Mouse (Mus musculus) cerebral cortex, adult 2 months (tissue): Measurements from ENCODE around the gene Trp53i13.

ENCODE experiments used
- WGBS: fragments of 180-500 bp; shearing (Covaris S2); methylation state at CpG from one replicate; pipeline ENCODE4 v1.1.7; 2018; 5-methylcytosine and 5-hydroxymethylcytosine counted together

The Trp53i13 gene

GRCm38 (mm10) chr11:77508068-77509021, 7.4 kb downstream of the Trp53i13 start:
- 23% methylated on average over 49 of the region's 49 CpGs for WGBS

GRCm38 (mm10) chr11:77507426-77507825, 8.4 kb downstream of the Trp53i13 start:
- WGBS, result 65% methylated on average over 4 of the region's 4 CpGs

GRCm38 (mm10) chr11:77506941-77507340, 8.8 kb downstream of the Trp53i13 start:
- 81% methylated on average over 6 of the region's 6 CpGs for WGBS

GRCm38 (mm10) chr11:77506273-77506672, 9.5 kb downstream of the Trp53i13 start:
- 82% methylated on average over 14 of the region's 14 CpGs for WGBS

- 91% methylated on average over 22 of the region's 22 CpGs for WGBS
These were observed 10.3 kb downstream of the Trp53i13 start for GRCm38 (mm10) chr11:77505291-77505980.

GRCm38 (mm10) chr11:77504377-77504776, 11.4 kb downstream of the Trp53i13 start:
- 92% methylated on average over 19 of the region's 19 CpGs for WGBS

GRCm38 (mm10) chr11:77503511-77503910, 12.3 kb downstream of the Trp53i13 start:
- WGBS, result 35% methylated on average over 3 of the region's 3 CpGs

- 69% methylated on average over 6 of the region's 6 CpGs for WGBS
These were observed 13.3 kb downstream of the Trp53i13 start for GRCm38 (mm10) chr11:77502481-77502880.

- 88% methylated on average over 4 of the region's 4 CpGs for WGBS
These were observed 13.8 kb downstream of the Trp53i13 start for GRCm38 (mm10) chr11:77501971-77502370.

GRCm38 (mm10) chr11:77501392-77501791, 14.4 kb downstream of the Trp53i13 start:
- WGBS, result 15% methylated on average over 5 of the region's 5 CpGs

GRCm38 (mm10) chr11:77500361-77501325, 15.1 kb downstream of the Trp53i13 start:
- WGBS, result 46% methylated on average over 17 of the region's 17 CpGs

GRCm38 (mm10) chr11:77499354-77499753, 16.4 kb downstream of the Trp53i13 start:
- WGBS, result 57% methylated on average over 7 of the region's 7 CpGs

- 62% methylated on average over 12 of the region's 12 CpGs for WGBS
These were observed 17.3 kb downstream of the Trp53i13 start for GRCm38 (mm10) chr11:77498261-77499139.

- 42% methylated on average over 4 of the region's 4 CpGs for WGBS
These were observed 17.9 kb downstream of the Trp53i13 start for GRCm38 (mm10) chr11:77497851-77498250.

- 61% methylated on average over 6 of the region's 6 CpGs for WGBS
These were observed 18.4 kb downstream of the Trp53i13 start for GRCm38 (mm10) chr11:77497341-77497756.

GRCm38 (mm10) chr11:77494782-77495181, 21.0 kb downstream of the Trp53i13 start:
- 53% methylated on average over 6 of the region's 6 CpGs for WGBS

GRCm38 (mm10) chr11:77494344-77494676, 21.5 kb downstream of the Trp53i13 start:
- 14% methylated on average over 4 of the region's 4 CpGs for WGBS

GRCm38 (mm10) chr11:77493512-77494343, 22.1 kb downstream of the Trp53i13 start, which contains the start of gene Git1:
Git1 (plus strand) TSS chr11:77493562.
- WGBS, result 2% methylated on average over 72 of the region's 74 CpGs

- WGBS, result under 1% methylated on average over 31 of the region's 32 CpGs
These were observed 22.9 kb downstream of the Trp53i13 start for GRCm38 (mm10) chr11:77492911-77493332.
